Mouse (Mus musculus) stomach, embryonic 16.5 days (tissue): ENCODE data around the gene Slc30a7. TPM values are rescaled to one million over a fixed set of nuclear protein-coding genes. Genes with fewer than 3 reads are reported as not detected.

Experiments
- ATAC-seq: fragments of 200-750 bp; cut with Nextera tagmentation; 2 replicates; pipeline ENCODE4 v1.8.0; 2017; ENCODE audit warnings: moderate number of reproducible peaks, moderate TSS enrichment; ENCODE audit not compliant: insufficient read depth, low FRiP score
- H3K27ac ChIP-seq: fragments of 300-500 bp; sonication (generic); 2 replicates; pipeline ENCODE4 v1.5.1; 2014; ENCODE audit warnings: low read length
- H3K27me3 ChIP-seq: fragments of 300-500 bp; sonication (generic); 2 replicates; pipeline ENCODE4 v1.6.1; 2014; ENCODE audit warnings: low read length, control low read depth, mixed read lengths; ENCODE audit not compliant: control insufficient read depth, insufficient read depth
- H3K36me3 ChIP-seq: fragments of 300-500 bp; sonication (generic); 2 replicates; pipeline ENCODE4 v1.6.1; 2014; ENCODE audit warnings: low read length; ENCODE audit not compliant: control insufficient read depth, insufficient read depth
- H3K4me1 ChIP-seq: fragments of 300-500 bp; sonication (generic); 2 replicates; pipeline ENCODE4 v1.6.1; 2014; ENCODE audit warnings: low read length, control low read depth, mixed read lengths; ENCODE audit not compliant: control insufficient read depth, insufficient read depth
- H3K4me2 ChIP-seq: fragments of 300-500 bp; sonication (generic); 2 replicates; pipeline ENCODE4 v1.6.1; 2014; ENCODE audit warnings: low read depth, low read length, mixed read lengths
- H3K4me3 ChIP-seq: fragments of 300-500 bp; sonication (generic); replicated peaks from 2 replicates; pipeline ENCODE4 v1.5.1; 2014; ENCODE audit warnings: mild to moderate bottlenecking, low read length
- H3K9ac ChIP-seq: fragments of 300-500 bp; sonication (generic); 2 replicates; pipeline ENCODE4 v1.6.1; 2014; ENCODE audit warnings: low read length
- H3K9me3 ChIP-seq: fragments of 300-500 bp; sonication (generic); replicated peaks from 2 replicates; pipeline ENCODE4 v1.6.1; 2016; ENCODE audit warnings: low read length, control low read depth; ENCODE audit not compliant: control insufficient read depth
- WGBS: fragments of 180-500 bp; shearing (Covaris S2); extraction: QIAGEN DNeasy Blood & Tissue Kit; methylation state at CpG from one replicate; pipeline ENCODE4 v1.1.7; 2014; 5-methylcytosine and 5-hydroxymethylcytosine counted together
- polyA plus RNA-seq: library from polyadenylated mRNA; unstranded; fragments of >200 nt; fragmentation: Nextera tagmentation; extraction: Ambion mirVana; gene quantifications from 2 replicates; pipeline ENCODE4 v1.2.1, GENCODE M21; 2015

Gene Slc30a7
- polyA plus RNA-seq, 1 experiment from 2014 or later: 43.1 TPM

- H3K27ac ChIP-seq: no peak overlapping the region
- no peaks in the 10 kb centered on the region for H3K4me1 ChIP-seq
- H3K27me3 ChIP-seq: no peaks in the 10 kb centered on the region
- no peak overlapping the region for H3K4me2 ChIP-seq
- H3K4me3 ChIP-seq: no peak overlapping the region
- WGBS: 94% methylated on average over 8 of the region's 8 CpGs
- no peak for ATAC-seq
- H3K9ac ChIP-seq: no peak overlapping the region
- H3K36me3 ChIP-seq: peaks cover 7% of the 10 kb centered on the region; the same call in 1 of the 2 replicates
- H3K9me3 ChIP-seq: no peaks in the 10 kb centered on the region
Measured at GRCm38 (mm10) chr3:115941464-115941863, 65.7 kb downstream of the Slc30a7 start.

- H3K36me3 ChIP-seq: 0 out of 2 replicates have a peak, but pooled peaks cover 3% of the 10 kb centered on the region
- H3K9ac ChIP-seq: no peak overlapping the region
- H3K4me2 ChIP-seq: no peak overlapping the region
- ATAC-seq: no peak
- H3K27ac ChIP-seq: no peak overlapping the region
- H3K9me3 ChIP-seq: no peaks in the 10 kb centered on the region
- no peak overlapping the region for H3K4me3 ChIP-seq
- H3K4me1 ChIP-seq: no peaks in the 10 kb centered on the region
- 88% methylated on average over 4 of the region's 4 CpGs for WGBS
- H3K27me3 ChIP-seq: no peaks in the 10 kb centered on the region
Measured at GRCm38 (mm10) chr3:115940510-115940909, 66.7 kb downstream of the Slc30a7 start.

GRCm38 (mm10) chr3:115937807-115938206, 69.4 kb downstream of the Slc30a7 start:
- H3K4me1 ChIP-seq: no peaks in the 10 kb centered on the region
- H3K9me3 ChIP-seq: no peaks in the 10 kb centered on the region
- no peak for ATAC-seq
- H3K4me2 ChIP-seq: no peak overlapping the region
- WGBS: 84% methylated on average over 10 of the region's 10 CpGs
- H3K27ac ChIP-seq: no peak overlapping the region
- peaks cover 3% of the 10 kb centered on the region; the same call in 1 of the 2 replicates for H3K36me3 ChIP-seq
- H3K4me3 ChIP-seq: no peak overlapping the region
- H3K9ac ChIP-seq: no peak overlapping the region
- no peaks in the 10 kb centered on the region for H3K27me3 ChIP-seq

GRCm38 (mm10) chr3:115936734-115937599, 70.2 kb downstream of the Slc30a7 start:
- Histone ChIP-seq H3K4me2 (no peak overlapping the region), H3K9ac (no peak overlapping the region), H3K27ac (no peak overlapping the region), H3K9me3 (no peaks in the 10 kb centered on the region), H3K27me3 (no peaks in the 10 kb centered on the region), H3K36me3 (peaks cover 3% of the 10 kb centered on the region; the same call in 1 of the 2 replicates), H3K4me1 (no peaks in the 10 kb centered on the region), H3K4me3 (no peak overlapping the region)
- no peak for ATAC-seq
- WGBS: 60% methylated on average over 4 of the region's 4 CpGs

GRCm38 (mm10) chr3:115933293-115934186, 73.7 kb downstream of the Slc30a7 start:
- no peaks in the 10 kb centered on the region for H3K4me1 ChIP-seq
- WGBS: 82% methylated on average over 18 of the region's 18 CpGs
- H3K27me3 ChIP-seq: no peaks in the 10 kb centered on the region
- no peaks in the 10 kb centered on the region; the same call in 1 of the 2 replicates for H3K36me3 ChIP-seq
- H3K9me3 ChIP-seq: no peaks in the 10 kb centered on the region
- H3K4me3 ChIP-seq: no peak overlapping the region
- H3K9ac ChIP-seq: no peak overlapping the region
- H3K4me2 ChIP-seq: no peak overlapping the region
- H3K27ac ChIP-seq: no peak overlapping the region
- ATAC-seq: no peak

- Histone ChIP-seq H3K27me3 (no peaks in the 10 kb centered on the region), H3K4me1 (no peaks in the 10 kb centered on the region), H3K4me2 (no peak overlapping the region), H3K9me3 (no peaks in the 10 kb centered on the region), H3K27ac (no peak overlapping the region), H3K4me3 (no peak overlapping the region), H3K9ac (no peak overlapping the region), H3K36me3 (no peaks in the 10 kb centered on the region; the same call in 1 of the 2 replicates)
- WGBS: 92% methylated on average over 6 of the region's 6 CpGs
- ATAC-seq: no peak
Measured at GRCm38 (mm10) chr3:115931701-115932100, 75.5 kb downstream of the Slc30a7 start.

GRCm38 (mm10) chr3:115926531-115926930, 80.7 kb downstream of the Slc30a7 start:
- Histone ChIP-seq H3K27ac (no peak overlapping the region), H3K4me2 (no peak overlapping the region), H3K4me1 (no peaks in the 10 kb centered on the region), H3K36me3 (peaks cover 5% of the 10 kb centered on the region), H3K9me3 (no peaks in the 10 kb centered on the region), H3K27me3 (no peaks in the 10 kb centered on the region), H3K4me3 (no peak overlapping the region), H3K9ac (no peak overlapping the region)
- ATAC-seq: no peak
- 90% methylated on average over 8 of the region's 8 CpGs for WGBS

GRCm38 (mm10) chr3:115924401-115925190, 82.6 kb downstream of the Slc30a7 start:
- peak overlapping the region; percentile 53 for H3K27ac ChIP-seq
- peaks cover 5% of the 10 kb centered on the region for H3K36me3 ChIP-seq
- no peaks in the 10 kb centered on the region for H3K9me3 ChIP-seq
- ATAC-seq: peak; percentile 80
- no peak overlapping the region for H3K4me3 ChIP-seq
- H3K4me2 ChIP-seq: no peak overlapping the region
- H3K4me1 ChIP-seq: no peaks in the 10 kb centered on the region
- H3K27me3 ChIP-seq: no peaks in the 10 kb centered on the region
- 75% methylated on average over 4 of the region's 4 CpGs for WGBS
- H3K9ac ChIP-seq: no peak overlapping the region
